Mouse (Mus musculus) testis, postnatal 10 days (tissue): Measurements from ENCODE around the gene 4930550C14Rik.
A peak's percentile ranks its signal among the peaks of the same experiment; 100 is the strongest.

Source experiments
- DNase-seq: peaks from one replicate; pipeline ENCODE4 v3.0.0; 2021; ENCODE audit warnings: low spot score

The 4930550C14Rik gene

DNA sequence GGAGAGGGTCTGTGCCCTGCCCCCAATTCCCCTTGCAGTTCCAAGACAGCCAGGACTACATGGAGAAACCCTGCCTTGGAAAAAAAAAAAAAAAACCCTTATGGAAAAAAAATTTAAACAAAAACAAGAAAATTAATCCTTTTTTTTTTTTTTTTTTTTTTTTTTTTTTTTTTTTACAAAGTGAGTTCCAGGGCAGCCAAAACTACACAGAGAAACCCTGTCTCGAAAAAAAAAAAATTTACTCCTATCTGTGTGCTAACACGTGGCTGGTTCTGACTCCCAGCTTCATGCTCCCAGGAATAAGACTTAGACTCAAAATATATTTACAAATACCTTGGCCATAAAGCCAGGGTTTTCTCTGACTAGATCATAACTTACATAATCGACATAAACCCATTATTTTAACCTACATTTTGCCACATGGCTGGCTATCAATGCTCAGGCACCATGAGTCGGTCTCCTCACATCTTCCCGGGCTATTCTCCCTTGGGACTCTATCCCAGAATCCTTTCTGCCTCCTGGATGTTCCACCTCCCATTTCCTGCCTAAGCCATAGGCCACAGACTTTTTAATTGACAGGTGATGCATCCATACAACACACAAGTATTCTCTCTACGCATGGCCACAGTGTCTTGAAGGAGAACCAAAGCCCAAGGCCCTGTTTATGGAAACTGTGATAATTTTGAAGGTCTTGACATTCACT lies 2.1 kb downstream of the 4930550C14Rik start:
- DNase-seq: no peak

- DNase-seq: peak; percentile 87
These were observed 2.9 kb downstream of the 4930550C14Rik start for GRCm38 (mm10) chr9:53404753-53405722.

- no peak for DNase-seq
These were observed 6.4 kb downstream of the 4930550C14Rik start for GRCm38 (mm10) chr9:53408548-53408947.

- no peak for DNase-seq
These were observed 6.8 kb downstream of the 4930550C14Rik start for GRCm38 (mm10) chr9:53408953-53409361.

GRCm38 (mm10) chr9:53409427-53409826 lies 7.3 kb downstream of the 4930550C14Rik start:
- DNase-seq: no peak

GRCm38 (mm10) chr9:53422133-53422896 lies 20.2 kb downstream of the 4930550C14Rik start:
- no peak for DNase-seq

GRCm38 (mm10) chr9:53426726-53427125 lies 24.6 kb downstream of the 4930550C14Rik start:
- DNase-seq: no peak

DNA sequence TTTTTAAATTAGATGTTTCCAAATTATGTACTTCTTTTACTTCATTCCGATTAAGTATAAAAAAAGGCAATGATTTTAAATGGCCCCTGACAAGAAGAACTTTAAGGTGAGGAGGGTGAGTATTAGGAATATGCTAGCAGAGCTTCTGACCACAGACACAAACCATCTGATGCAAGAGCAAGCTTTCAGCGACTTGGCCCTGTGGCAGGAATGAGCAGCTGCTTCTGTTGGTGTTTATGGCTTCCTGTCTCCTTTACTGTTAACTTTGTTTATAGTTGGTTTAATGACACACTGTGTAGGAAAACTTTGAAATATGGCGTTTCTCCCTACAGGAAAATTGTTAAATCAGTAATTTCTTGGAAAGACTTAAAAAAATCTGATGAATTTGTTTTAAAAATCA lies 25.5 kb downstream of the 4930550C14Rik start:
- no peak for DNase-seq

DNA sequence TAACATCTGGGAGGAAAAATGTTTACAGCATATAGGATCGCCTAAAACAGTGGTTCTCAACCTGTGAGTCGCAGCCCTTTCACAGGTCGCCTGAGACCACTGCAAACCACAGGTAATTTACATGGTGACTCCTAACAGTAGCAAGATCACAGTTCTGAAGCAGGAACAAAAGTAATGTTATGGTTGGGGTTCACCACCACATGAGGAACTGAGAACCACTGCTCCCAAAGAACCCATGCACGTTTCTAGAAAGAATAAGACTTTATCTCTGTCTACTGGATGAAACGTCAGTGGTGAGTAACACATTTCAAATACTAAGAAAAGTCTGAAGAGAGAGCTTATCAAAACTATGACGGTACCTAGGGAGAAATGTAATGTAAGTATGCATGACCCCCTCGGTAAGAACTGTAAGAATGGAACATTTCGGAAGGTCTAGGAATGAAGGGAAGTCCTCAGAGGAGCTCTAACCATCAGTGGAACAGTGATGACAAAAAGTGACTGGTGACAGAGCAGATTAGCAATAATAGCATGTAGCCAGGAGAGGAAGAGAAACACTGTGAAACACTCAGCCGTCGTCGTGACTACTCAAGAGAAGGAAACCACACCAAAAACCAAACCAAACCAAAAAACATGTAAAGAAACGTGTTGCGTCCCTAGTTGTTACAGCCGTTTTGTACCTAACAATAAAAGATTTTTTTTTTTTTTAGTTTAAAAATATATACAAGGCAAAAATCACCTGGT lies 33.9 kb downstream of the 4930550C14Rik start:
- DNase-seq: no peak

DNA sequence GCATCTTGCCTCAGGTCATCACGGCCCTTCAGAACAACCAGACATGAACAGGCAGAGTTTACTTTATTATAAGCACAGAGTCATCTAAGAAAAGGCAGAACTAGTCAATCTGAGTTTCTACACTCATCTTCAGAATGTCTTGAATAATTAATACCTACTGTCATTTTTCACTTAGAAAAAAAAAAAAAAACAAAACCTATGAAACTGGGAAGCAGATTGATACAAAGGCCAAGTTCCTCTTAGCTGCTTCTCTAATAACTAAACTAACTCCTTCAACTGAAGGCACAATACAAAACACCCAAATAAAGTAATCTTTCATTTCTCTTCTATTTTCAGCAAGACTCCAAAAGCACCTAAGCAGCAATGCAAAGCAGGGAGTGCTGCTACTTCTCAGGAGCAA lies 48.5 kb downstream of the 4930550C14Rik start:
- DNase-seq: no peak

GRCm38 (mm10) chr9:53452038-53452437 lies 49.9 kb downstream of the 4930550C14Rik start:
- no peak for DNase-seq

DNA sequence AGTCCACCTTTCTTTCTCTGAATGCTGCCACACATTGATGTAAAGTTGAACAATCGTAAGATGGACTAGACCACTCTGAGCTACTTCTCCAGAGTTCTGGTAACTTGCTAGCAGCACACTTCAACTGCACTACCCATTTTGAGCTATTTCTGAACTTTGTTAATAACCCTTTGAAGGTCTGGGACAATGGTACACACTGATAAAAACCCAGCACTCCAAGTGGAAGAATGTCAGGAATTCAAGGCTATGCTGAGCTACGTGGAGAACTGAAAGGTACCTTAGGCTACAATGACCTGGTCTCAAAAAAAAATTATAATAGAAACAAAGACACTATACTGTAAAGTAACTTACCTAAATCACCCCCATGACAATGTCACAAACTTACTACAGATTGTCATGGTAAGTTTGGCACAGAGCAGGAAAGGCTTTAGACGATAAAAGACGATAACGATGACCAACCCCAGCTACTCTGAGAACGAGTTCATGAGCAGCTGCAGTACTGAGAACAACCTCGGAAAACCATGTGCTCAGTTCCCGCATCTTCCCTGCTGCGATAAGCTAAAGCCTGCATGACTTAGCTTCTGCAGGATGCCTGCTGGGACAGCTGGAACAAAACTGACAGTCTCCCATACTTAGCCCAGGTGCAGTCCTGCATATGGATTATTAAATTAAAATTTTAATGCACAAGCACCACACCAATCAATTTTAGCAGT lies 70.8 kb downstream of the 4930550C14Rik start:
- no peak for DNase-seq
